Mouse (Mus musculus): Measurements from ENCODE around the gene Tbl1xr1.

Tbl1xr1 gene

GRCm38 (mm10) chr3:22090431-22091265 lies 14.2 kb downstream of the Tbl1xr1 start:
- peak; percentile 32 for DNase-seq (ENCODE audit: low spot score)

GRCm38 (mm10) chr3:22091266-22091550 lies 14.8 kb downstream of the Tbl1xr1 start:
- no peak for DNase-seq (ENCODE audit: low spot score)

GRCm38 (mm10) chr3:22091681-22092080 lies 15.2 kb downstream of the Tbl1xr1 start:
- DNase-seq (ENCODE audit: low spot score): no peak

- no peak for DNase-seq (ENCODE audit: low spot score)
Observed at GRCm38 (mm10) chr3:22092784-22093183, 16.3 kb downstream of the Tbl1xr1 start.

GRCm38 (mm10) chr3:22103986-22104515 lies 27.6 kb downstream of the Tbl1xr1 start:
- DNase-seq (ENCODE audit: low spot score): no peak

- no peak for DNase-seq (ENCODE audit: low spot score)
Observed at GRCm38 (mm10) chr3:22105471-22105870, 29.0 kb downstream of the Tbl1xr1 start.

- DNase-seq (ENCODE audit: low spot score): no peak
Observed at GRCm38 (mm10) chr3:22108013-22108412, 31.6 kb downstream of the Tbl1xr1 start.

GRCm38 (mm10) chr3:22109651-22110050 lies 33.2 kb downstream of the Tbl1xr1 start:
- no peak for DNase-seq (ENCODE audit: low spot score)

- DNase-seq (ENCODE audit: low spot score): no peak
Observed at GRCm38 (mm10) chr3:22113773-22114172, 37.3 kb downstream of the Tbl1xr1 start.

- no peak for DNase-seq (ENCODE audit: low spot score)
Observed at GRCm38 (mm10) chr3:22115221-22115620, 38.8 kb downstream of the Tbl1xr1 start.

- no peak for DNase-seq (ENCODE audit: low spot score)
Observed at GRCm38 (mm10) chr3:22115678-22116077, 39.2 kb downstream of the Tbl1xr1 start.

- no peak for DNase-seq (ENCODE audit: low spot score)
Observed at GRCm38 (mm10) chr3:22116188-22116587, 39.7 kb downstream of the Tbl1xr1 start.

- no peak for DNase-seq (ENCODE audit: low spot score)
Observed at GRCm38 (mm10) chr3:22121741-22122140, 45.3 kb downstream of the Tbl1xr1 start.

- DNase-seq (ENCODE audit: low spot score): no peak
Observed at GRCm38 (mm10) chr3:22123145-22123544, 46.7 kb downstream of the Tbl1xr1 start.

GRCm38 (mm10) chr3:22126251-22126826 lies 49.9 kb downstream of the Tbl1xr1 start:
- DNase-seq (ENCODE audit: low spot score): no peak

GRCm38 (mm10) chr3:22131277-22131676 lies 54.8 kb downstream of the Tbl1xr1 start:
- DNase-seq (ENCODE audit: low spot score): no peak

GRCm38 (mm10) chr3:22133626-22134025 lies 57.2 kb downstream of the Tbl1xr1 start:
- no peak for DNase-seq (ENCODE audit: low spot score)

- DNase-seq (ENCODE audit: low spot score): no peak
Observed at GRCm38 (mm10) chr3:22137793-22138579, 61.5 kb downstream of the Tbl1xr1 start.

- DNase-seq (ENCODE audit: low spot score): no peak
Observed at GRCm38 (mm10) chr3:22138580-22139099, 62.2 kb downstream of the Tbl1xr1 start.

GRCm38 (mm10) chr3:22140111-22140658 lies 63.7 kb downstream of the Tbl1xr1 start:
- DNase-seq (ENCODE audit: low spot score): no peak

- DNase-seq (ENCODE audit: low spot score): no peak
Observed at GRCm38 (mm10) chr3:22141984-22142719, 65.7 kb downstream of the Tbl1xr1 start.
